Mouse (Mus musculus) frontal cortex, adult (tissue): ENCODE results near the gene Olfr351.

Experiments
- ATAC-seq: cut with Nextera tagmentation; 2 replicates; pipeline ENCODE4 v1.9.2; 2017; ENCODE audit warnings: mild to moderate bottlenecking, moderate library complexity, mixed read lengths; ENCODE audit not compliant: low TSS enrichment

Gene Olfr351

GRCm38 (mm10) chr2:36862560-36862959 is at the start of gene Olfr351:
Gene Olfr351, minus strand, starts transcription at chr2:36862660.
- ATAC-seq = no peak

GRCm38 (mm10) chr2:36905380-36905779 is 42.9 kb upstream of the Olfr351 start, which contains the start of gene Olfr354:
Gene Olfr354, plus strand, starts transcription at chr2:36905680.
- ATAC-seq = no peak

- no peak for ATAC-seq
Measured at GRCm38 (mm10) chr2:36897114-36897513, 34.7 kb upstream of the Olfr351 start.

- no peak for ATAC-seq
Measured at GRCm38 (mm10) chr2:36892836-36893235, 30.4 kb upstream of the Olfr351 start, which contains the start of gene Olfr353. Gene Olfr353, minus strand, starts transcription at chr2:36892936.

- no peak for ATAC-seq
Measured at GRCm38 (mm10) chr2:36868160-36868559, 5.7 kb upstream of the Olfr351 start, which contains the start of gene Olfr352. Gene Olfr352, plus strand, starts transcription at chr2:36868460.

GRCm38 (mm10) chr2:36846010-36846409 is 16.4 kb downstream of the Olfr351 start, which contains the start of gene Olfr350:
Gene Olfr350, plus strand, starts transcription at chr2:36846310.
- ATAC-seq = no peak

GRCm38 (mm10) chr2:36816932-36817331 is 45.5 kb downstream of the Olfr351 start, which contains the start of gene Olfr3:
Gene Olfr3, minus strand, starts transcription at chr2:36817032.
- no peak for ATAC-seq
